Mouse (Mus musculus) gonadal fat pad, adult 2 months (tissue): ENCODE results near the gene Zfp566. TPM values are rescaled to one million over a fixed set of nuclear protein-coding genes. Genes with fewer than 3 reads are reported as not detected.
A peak's percentile ranks its signal among the peaks of the same experiment; 100 is the strongest.
"Not testable (repeated sequence)": the region's sequence is repeated elsewhere in the genome, so short reads cannot be mapped to it uniquely, and the experiment has no call there.

Experiments
- DNase-seq: peaks from one replicate; pipeline ENCODE4 v3.0.0-alpha.2; 2012; ENCODE audit warnings: low read depth
- polyA plus RNA-seq: library from polyadenylated mRNA; depleted of rRNA; stranded (reverse); fragments of >200 nt; gene quantifications from 2 replicates; pipeline ENCODE4 v1.2.3, GENCODE M21; 2012; rRNA removed

The Zfp566 gene
- polyA plus RNA-seq, result 2.9 and 3.0 TPM in 2 replicates

GRCm38 (mm10) chr7:30090092-30090969 lies at the start of gene Zfp566, which contains the start of gene Gm26920:
Zfp566 (minus strand) TSS chr7:30090527.
Gm26920 (minus strand) TSS chr7:30090410.
- DNase-seq, result peak; percentile 89

- DNase-seq, result no peak
Measured at GRCm38 (mm10) chr7:30136826-30137225, 46.5 kb upstream of the Zfp566 start.

DNA sequence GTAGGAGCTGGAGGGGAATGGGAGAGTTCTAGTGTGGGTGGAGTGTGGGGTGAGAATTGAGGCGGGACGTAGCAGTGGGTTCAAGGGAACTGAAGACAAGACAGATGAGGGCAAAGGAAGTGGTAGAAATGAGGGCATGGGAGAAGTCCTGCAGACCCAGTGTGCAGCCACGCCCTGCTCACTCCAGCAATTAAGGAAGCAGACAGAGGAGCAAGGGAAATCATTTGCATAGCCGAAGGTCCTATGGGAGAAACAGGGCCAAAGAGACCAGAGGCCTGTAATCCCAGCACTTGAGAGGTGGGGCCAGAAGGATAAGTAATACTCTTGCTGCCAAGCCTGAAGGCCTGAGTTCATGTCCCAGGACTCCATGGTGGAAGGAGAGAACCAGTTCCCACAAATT lies 42.1 kb upstream of the Zfp566 start:
- no peak for DNase-seq

DNA sequence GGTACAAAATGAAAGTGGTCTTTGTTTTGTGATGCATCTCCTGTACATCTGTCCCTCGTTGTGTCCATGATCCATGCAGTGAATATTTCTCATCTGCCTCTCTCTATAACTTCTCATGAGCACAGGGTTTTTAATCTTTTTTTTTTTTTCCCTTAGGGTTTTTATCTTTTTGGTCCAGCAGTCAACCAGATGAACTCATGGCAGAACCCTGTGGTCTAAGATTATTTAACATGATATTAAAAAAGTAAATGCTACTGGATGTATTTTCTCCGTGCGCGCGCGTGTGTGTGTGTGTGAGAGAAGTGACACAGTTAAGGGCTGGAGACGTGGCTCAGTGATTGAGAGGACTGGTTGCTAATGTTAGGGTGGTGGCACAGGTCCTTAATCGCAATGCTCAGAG lies 39.6 kb upstream of the Zfp566 start:
- no peak for DNase-seq

DNA sequence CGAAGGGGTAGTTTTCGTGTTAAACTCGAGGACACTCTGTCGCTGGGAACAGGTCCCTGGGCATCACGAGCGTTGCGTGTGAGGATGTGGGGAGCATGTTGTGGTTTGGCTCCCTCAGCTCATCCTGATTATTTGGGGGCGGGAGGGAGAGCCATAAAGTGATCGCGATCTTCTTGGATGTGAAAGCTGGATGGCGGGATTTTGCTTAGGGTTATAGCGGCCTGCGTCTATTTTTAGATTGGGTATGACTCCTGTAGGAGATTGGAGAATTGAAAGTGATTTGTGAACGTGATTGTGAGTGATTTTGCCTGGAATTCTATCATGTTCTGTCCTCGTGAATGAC lies 31.8 kb upstream of the Zfp566 start:
- DNase-seq, result no peak

- DNase-seq, result no peak
Measured at GRCm38 (mm10) chr7:30121308-30122187, 31.2 kb upstream of the Zfp566 start, which contains the start of gene Zfp382. Zfp382 (plus strand) TSS chr7:30121942.

DNA sequence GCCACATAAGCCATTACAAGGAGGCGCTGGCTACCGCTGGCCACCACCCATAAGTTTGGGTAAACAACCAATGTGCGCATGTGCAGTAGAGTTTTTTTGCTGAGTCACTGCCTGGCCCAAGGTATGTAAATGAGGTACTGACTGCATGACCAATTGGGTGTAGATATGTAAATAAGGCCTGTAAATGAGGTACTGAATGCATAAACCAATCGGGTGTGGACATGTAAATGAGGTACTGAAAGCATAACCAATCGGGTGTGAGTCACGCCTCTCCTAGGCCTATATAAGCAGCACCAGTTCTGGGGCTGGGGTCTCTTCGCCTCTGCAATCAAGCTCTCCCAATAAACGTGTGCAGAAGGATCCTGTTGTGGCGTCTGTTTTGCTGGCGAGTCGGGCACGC lies 27.6 kb upstream of the Zfp566 start:
- DNase-seq, result not testable (repeated sequence)

- no peak for DNase-seq
Measured at GRCm38 (mm10) chr7:30116076-30116475, 25.7 kb upstream of the Zfp566 start.

DNA sequence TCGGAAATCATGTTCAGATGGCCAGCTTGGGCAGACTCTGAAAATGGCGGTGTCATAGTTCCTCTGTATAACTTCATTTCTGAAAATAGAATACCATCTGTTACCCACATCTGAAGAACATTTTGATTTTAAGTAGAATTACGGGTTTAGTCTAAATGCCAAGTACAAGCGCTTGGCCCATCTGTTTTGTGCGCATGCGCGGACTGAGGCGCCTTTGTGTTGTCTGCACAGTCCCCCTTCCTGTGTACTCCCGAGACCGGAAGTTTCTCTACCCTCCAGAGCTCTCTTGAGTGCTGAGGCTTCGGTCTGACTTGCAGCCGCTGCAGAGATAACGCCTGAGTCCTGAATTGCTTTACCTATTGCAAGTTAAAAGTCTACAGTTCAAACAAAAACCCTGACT lies 9.0 kb upstream of the Zfp566 start:
- no peak for DNase-seq

- no peak for DNase-seq
Measured at GRCm38 (mm10) chr7:30095551-30096125, 5.3 kb upstream of the Zfp566 start.

GRCm38 (mm10) chr7:30094646-30095429 lies 4.5 kb upstream of the Zfp566 start, which contains the start of gene Zfp260:
Zfp260 (plus strand) TSS chr7:30094777.
- peak; percentile 85 for DNase-seq

DNA sequence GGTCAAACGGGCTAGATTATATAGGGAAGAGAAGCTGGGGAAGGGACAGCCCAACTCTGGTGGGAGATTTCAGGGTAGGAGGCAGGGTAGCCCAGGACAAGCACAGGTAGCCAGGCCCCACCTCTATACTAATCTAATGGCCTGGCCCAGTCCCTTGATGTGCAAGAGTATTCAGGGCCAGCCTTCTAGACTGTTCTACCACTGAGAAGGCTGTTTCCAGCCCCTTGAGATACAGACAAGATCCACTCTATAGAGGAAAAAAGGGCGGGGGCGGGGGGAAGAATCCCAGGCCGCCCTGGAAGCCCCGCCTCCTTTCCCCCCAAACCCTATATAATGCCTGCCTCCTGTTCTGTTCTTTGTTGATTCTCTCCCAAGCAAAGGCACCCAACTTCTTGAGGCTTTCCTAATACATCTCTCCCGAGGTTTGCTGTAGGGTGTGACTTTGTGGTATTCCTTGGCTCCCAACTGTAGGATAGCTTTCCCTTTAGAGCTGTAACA lies 3.6 kb upstream of the Zfp566 start:
- DNase-seq, result no peak

- no peak for DNase-seq
Measured at GRCm38 (mm10) chr7:30092666-30093065, 2.3 kb upstream of the Zfp566 start.

DNA sequence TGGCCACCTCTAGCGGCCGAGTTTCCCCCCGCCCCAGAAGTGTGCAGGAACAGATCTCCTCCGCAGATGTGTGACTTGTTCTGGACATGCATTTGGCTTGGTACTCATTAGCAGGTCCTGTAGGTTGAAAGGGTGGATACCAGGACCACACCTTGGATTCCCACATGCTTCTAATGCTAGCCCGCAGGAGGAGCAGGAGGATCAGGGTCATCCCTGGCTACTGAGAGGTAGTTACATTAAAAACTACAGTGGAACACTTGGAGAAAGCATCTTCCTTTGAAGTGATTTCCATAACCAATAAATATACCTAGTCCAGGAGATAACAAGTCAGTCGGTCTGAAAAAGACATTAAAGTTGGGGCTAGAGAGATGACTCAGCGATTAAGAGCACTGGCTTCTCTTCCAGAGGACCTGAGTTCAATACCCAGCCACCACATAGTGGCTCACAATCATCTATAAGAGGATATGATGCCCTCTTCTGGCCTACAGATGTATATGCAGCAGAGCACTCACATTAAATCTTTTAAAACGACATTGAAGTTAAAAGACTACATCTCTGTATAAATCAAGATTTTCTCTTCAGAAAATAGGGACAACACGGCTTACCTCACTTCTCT lies 751 bp upstream of the Zfp566 start:
- DNase-seq, result no peak

GRCm38 (mm10) chr7:30089405-30089804 lies 922 bp downstream of the Zfp566 start:
- DNase-seq, result no peak

DNA sequence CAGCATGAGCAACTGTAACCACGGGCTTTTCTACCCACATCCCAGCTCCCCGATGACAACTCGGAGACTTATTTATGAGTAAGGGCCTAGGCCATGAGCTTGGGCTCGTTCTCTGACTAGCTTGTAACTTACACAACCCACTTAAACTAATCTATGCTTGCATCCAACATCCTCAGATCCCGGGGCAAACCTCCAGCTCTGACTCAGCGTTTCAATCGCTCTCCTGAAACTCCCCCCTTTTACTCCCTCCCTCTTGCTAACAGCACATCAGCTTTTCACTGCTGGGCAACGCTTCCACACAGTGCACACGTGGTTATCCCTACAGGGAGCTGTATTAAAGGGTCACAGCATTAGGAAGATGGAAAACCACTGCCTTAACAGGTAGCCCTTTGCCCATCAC lies 3.8 kb downstream of the Zfp566 start:
- DNase-seq, result no peak

- no peak for DNase-seq
Measured at GRCm38 (mm10) chr7:30072146-30073028, 17.9 kb downstream of the Zfp566 start, which contains the start of gene Zfp82. Zfp82 (minus strand) TSS chr7:30072900.

- DNase-seq, result no peak
Measured at GRCm38 (mm10) chr7:30064622-30065021, 25.7 kb downstream of the Zfp566 start.

GRCm38 (mm10) chr7:30062478-30062877 lies 27.8 kb downstream of the Zfp566 start:
- no peak for DNase-seq

- peak; percentile 95 for DNase-seq
Measured at GRCm38 (mm10) chr7:30060341-30060740, 30.0 kb downstream of the Zfp566 start.
